Mouse (Mus musculus) B cell, adult 2 months (primary cell): Measurements from ENCODE around the gene Rnf11.
"Not testable (repeated sequence)": the region's sequence is repeated elsewhere in the genome, so short reads cannot be mapped to it uniquely, and the experiment has no call there.

Experiments
- DNase-seq, 2 experiments: peaks; one replicate each; pipeline ENCODE4 v3.0.0; 2022

The Rnf11 gene

DNA sequence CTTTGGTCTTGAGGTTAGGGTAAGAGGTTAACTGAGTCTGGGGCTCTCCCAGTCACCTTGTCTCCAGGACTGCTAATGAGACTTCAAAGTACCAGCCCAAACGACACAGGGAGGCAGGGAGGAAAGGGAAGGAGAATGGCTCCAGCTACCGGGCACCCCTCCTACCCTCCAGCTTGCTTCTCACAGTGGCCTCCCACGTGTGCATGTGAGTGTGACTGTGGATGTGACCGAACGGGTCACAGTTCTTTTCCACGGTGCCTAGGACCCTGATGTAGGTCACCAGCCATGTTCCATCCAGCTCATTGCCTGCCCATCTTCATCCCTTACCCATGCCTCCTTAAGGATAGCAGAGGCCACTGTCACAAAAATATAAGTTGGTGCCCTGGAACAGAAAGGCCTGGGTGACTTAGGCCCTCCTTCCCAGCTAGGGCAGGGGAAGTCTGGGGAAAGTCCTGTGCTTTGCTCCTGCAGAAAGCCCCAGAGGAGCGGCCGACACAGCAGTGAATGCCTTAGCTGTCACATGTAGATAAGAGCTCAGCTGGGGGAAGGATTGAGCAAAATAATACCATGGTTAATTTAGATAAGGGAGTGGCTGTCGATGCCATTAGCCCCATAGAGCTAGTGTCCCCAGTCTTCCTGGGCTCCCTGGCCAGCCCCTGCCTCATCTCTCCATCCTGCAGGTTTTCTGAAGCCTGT lies 73.7 kb downstream of the Rnf11 start:
- DNase-seq = no peak

DNA sequence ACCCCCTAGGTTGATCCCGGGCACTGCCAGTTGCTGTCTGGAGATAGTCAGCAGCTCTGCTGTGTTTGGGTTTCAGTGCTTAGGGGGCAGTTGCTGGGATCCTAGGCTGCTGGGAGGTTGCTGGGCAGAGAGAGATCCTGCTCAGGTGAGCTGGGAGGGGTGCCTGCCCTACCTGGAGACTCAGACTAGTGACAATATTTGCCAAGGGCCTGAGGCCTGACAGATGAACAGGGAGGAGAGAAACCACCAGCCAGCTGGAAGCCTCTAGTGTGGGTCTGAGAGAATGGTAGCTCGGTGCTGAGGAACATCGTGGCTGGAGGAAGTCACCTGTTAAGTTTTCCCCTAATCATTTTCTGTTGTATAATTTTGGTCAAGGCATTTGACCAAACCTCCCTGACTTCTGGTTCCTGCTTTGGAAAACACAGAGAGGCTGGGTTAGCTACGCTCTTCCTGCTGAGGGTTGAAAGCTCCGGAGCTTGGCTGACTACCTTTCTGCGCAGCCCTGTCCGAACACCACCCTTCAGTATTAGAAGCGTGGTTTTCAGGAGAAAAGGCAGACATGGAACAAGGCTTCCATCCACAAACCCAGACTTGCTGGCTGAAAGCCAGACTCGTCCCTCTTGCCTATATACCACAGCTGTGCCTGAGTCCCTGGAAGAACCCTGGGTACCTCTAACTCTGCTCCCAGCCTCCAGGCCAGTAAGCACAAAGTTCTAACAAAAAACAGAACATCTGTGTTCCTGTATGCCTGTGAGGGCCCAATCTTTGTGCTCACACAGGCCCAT lies 76.6 kb downstream of the Rnf11 start:
- DNase-seq = no peak

DNA sequence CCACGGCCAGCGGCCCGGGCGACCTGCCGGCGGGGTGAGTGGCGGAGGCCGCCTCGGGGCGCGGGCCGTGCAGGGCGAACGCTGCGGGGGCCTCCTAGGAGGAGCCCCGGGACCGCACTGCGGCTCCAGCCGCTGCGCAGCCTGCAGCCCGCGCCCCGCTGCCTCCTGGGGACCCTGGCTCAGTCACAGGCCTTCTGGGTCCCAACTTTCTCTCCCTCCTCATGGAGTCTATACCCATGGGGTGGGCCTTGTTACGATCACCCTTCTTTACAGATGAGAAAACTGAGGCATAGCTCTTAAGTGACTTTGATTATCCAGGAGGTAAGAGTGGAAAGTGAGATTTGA lies 77.4 kb downstream of the Rnf11 start:
- no peak for DNase-seq

DNA sequence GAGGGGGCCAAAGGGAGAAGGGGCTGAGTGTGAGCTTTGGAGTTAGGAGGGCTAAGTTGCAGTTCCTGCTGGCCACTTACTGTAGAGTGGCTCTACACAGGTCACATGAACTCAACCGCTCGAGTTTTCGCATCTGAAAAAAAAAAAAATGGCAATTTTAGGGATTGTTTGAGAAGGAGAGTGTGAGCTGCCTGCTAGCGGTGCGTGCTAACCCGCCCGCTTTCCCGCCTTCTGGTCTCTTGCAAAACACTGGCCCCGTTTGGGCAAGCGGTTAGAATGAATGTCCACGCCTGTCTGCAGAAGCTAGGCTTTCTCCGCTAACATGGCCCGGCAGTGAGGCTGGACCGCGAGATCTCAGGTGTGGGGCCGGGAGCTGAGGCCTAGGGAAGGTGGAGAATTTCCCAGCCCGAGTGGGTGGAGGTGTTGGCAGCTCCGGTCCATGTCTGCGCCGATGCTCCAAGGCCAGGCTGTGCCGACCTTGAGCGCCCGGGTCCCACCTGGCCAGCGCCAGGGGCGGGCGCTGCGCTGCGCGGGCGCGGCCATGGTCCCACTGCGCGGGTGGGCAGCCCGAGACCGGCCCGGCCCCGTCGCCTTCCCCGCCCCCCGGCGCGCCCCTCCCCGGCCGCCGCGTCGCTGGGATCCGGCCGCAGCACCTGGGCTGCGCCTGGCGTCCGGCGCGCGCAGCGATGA lies 77.9 kb downstream of the Rnf11 start, which contains the start of gene Ttc39a:
TSS of gene Ttc39a (plus strand) at position 138 of the 690 bp plus-strand sequence.
- no peak for DNase-seq

DNA sequence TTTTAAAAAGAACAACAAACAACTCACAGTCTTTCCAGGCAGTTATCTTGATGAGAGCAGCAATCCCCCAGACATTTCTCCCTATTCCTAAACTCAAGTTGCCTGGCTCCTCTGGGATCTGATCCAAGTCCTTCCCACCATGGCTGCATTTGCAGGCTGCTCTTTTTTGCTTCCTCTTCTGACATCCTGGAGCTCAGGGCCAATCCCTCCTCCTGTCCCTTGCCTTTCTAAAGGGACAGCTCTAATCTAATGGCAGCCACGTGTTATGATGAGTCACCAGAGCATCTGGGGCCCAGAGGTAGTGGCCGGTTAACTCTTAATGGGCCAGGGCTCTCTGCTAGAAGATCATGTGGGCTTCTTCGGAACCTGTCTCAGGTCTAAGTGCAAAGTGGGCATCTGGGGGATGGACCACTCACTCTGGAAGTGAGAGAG lies 78.5 kb downstream of the Rnf11 start:
- DNase-seq = no peak

DNA sequence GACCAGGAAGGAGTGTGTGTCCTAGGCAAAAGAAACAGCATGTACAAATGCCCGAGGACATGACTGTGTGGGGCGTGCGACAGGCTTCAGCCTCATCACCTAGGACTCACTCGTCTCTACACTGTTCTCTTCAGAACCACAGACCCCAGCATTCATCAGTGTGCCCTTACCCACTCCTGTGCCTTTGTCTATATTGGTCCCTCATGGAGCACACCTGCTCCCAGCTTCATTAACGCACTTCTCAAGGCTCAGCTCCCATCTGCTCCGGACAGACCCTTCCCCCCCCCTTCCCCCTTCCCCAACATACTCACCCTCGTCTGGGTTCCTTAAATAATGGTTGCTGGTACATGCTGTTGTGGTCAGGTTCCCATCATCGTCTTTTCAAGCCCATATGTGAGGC lies 79.1 kb downstream of the Rnf11 start:
- DNase-seq = no peak

DNA sequence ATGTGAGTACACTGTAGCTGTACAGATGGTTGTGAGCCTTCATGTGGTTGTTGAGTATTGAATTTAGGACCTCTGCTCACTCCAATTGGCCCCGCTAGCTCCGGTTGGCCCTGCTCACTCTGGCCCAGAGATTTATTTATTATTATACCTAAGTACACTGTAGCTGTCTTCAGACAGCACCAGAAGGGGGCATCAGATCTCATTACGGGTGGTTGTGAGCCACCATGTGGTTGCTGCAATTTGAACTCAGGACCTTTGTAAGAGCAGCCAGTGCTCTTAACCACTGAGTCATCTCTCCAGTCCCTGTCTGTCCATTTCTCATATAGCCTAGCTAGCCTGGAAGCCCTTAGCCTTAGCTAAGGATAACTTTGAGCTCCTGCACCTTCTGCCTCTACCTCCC lies 79.6 kb downstream of the Rnf11 start:
- DNase-seq = not testable (repeated sequence)

DNA sequence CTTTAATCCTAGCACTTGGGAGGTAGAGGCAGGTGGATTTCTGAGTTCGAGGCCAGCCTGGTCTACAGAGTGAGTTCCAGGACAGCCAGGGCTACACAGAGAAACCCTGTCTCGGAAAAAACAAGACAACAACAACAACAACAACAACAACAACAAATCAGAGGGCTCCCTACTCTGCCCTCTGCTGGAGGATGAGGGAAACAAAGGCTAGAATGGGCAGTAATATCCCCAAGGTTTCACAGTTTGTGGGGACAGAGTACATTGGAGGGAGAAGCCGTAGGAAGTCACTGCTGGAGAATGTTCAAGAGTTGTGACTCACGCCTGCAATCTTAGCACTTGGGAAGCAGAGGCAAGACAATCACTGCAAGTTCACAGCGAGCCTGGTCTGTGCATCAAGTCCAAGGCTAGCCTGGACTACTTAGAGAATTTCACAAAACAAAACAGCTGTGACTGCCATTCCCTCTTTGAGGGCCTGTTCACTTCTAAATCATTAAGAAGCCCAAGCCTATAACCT lies 83.3 kb downstream of the Rnf11 start:
- no peak for DNase-seq
